Mouse (Mus musculus) liver, embryonic 13.5 days (tissue): ENCODE results near the gene Sept5. TPM values are rescaled to one million over a fixed set of nuclear protein-coding genes. Genes with fewer than 3 reads are reported as not detected.

Experiments used
- ATAC-seq: fragments of 200-750 bp; cut with Nextera tagmentation; 2 replicates; pipeline ENCODE4 v1.8.0; 2017; ENCODE audit warnings: low read depth, mild to moderate bottlenecking, moderate number of reproducible peaks, moderate library complexity
- DNase-seq: peaks from one replicate; pipeline ENCODE4 v3.0.0; 2022
- H3K27ac ChIP-seq: fragments of 300-500 bp; sonication (generic); 2 replicates; pipeline ENCODE4 v1.5.1; 2015; ENCODE audit warnings: moderate library complexity, mild to moderate bottlenecking, inconsistent platforms
- H3K27me3 ChIP-seq: fragments of 300-500 bp; sonication (generic); 2 replicates; pipeline ENCODE4 v1.6.1; 2015; ENCODE audit warnings: mild to moderate bottlenecking, inconsistent platforms
- H3K36me3 ChIP-seq: fragments of 300-500 bp; sonication (generic); 2 replicates; pipeline ENCODE4 v1.6.1; 2015; ENCODE audit warnings: mild to moderate bottlenecking, inconsistent platforms
- H3K4me1 ChIP-seq: fragments of 300-500 bp; sonication (generic); replicated peaks from 2 replicates; pipeline ENCODE4 v1.6.1; 2015; ENCODE audit warnings: inconsistent platforms
- H3K4me2 ChIP-seq: fragments of 300-500 bp; sonication (generic); 2 replicates; pipeline ENCODE4 v1.6.1; 2015; ENCODE audit warnings: inconsistent platforms, mild to moderate bottlenecking, moderate library complexity
- H3K4me3 ChIP-seq: fragments of 300-500 bp; sonication (generic); replicated peaks from 2 replicates; pipeline ENCODE4 v1.5.1; 2015; ENCODE audit warnings: mild to moderate bottlenecking, inconsistent platforms
- H3K9ac ChIP-seq: fragments of 300-500 bp; sonication (generic); 2 replicates; pipeline ENCODE4 v1.6.1; 2015; ENCODE audit warnings: mild to moderate bottlenecking, inconsistent platforms
- H3K9me3 ChIP-seq: fragments of 300-500 bp; sonication (generic); replicated peaks from 2 replicates; pipeline ENCODE4 v1.6.1; 2016; ENCODE audit warnings: inconsistent platforms
- WGBS: fragments of 180-500 bp; shearing (Covaris S2); methylation state at CpG from one replicate; pipeline ENCODE4 v1.1.7; 2015; ENCODE audit not compliant: insufficient replicate concordance; 5-methylcytosine and 5-hydroxymethylcytosine counted together
- polyA plus RNA-seq: library from polyadenylated mRNA; unstranded; fragments of >200 nt; fragmentation: Nextera tagmentation; extraction: Ambion mirVana; gene quantifications from 2 replicates; pipeline ENCODE4 v1.2.1, GENCODE M21; 2015

Gene Sept5
- polyA plus RNA-seq, 1 experiment from 2014 or later = 2.4 TPM

DNA sequence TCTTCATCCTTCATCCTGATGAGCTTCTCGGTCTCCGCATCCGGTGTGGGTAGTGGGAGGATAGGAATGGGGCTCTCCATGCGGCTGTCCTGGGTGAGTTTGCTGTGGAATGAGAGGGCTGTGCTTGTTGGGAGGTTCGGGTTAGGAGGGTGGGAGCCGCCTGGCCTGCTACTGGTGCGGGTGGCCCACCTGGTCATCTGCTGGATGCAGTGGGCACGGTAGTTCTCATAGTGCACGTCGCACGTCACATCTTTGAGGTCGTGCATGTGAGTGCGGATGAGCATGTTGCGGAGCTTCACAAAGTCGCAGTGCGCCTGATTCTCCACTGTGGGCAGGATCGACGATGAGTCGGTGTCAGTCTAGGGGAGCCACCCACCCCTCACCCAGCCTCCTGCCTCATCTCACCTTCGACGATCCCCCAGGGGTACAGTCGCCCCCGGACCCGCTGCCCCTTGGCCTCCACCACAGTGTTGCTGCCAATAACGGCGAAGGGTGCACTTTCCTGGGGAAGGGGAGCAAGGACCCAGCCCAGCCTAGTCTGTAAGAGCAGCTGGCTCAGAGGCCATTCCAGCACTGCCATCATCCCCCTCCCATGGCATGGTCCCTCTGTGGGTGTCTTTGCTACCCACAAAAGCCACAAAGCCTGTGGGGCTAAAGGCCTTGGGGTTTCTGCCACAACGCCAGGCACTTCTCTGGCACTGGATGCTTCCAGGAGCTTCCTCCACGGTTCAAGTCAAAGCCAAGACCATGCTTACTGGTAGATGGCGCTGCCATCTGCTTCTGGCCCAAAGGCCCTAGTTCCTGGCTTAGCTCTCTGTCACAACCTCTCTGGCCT, 6.6 kb downstream of the Sept5 start:
- no peak overlapping the region for H3K27ac ChIP-seq
- H3K4me2 ChIP-seq = no peak overlapping the region
- H3K9me3 ChIP-seq = no peaks in the 10 kb centered on the region
- peaks cover 100% of the 10 kb centered on the region for H3K27me3 ChIP-seq
- H3K4me1 ChIP-seq = peaks cover 34% of the 10 kb centered on the region
- H3K9ac ChIP-seq = no peak overlapping the region
- ATAC-seq = no peak
- WGBS = 15% methylated on average over 28 of the region's 29 CpGs
- H3K4me3 ChIP-seq = no peak overlapping the region
- H3K36me3 ChIP-seq = no peaks in the 10 kb centered on the region
- no peak for DNase-seq

GRCm38 (mm10) chr16:18622019-18622418, 7.7 kb downstream of the Sept5 start, which contains the start of gene Gp1bb:
Gp1bb (minus strand) TSS chr16:18622403.
- Histone ChIP-seq H3K9ac (no peak within 1 kb of the TSS; the same call in 1 of the 2 replicates), H3K4me2 (peak within 1 kb of the TSS; percentile 62), H3K36me3 (no peaks in the 10 kb centered on the region), H3K9me3 (no peaks in the 10 kb centered on the region), H3K4me1 (peaks cover 43% of the 10 kb centered on the region), H3K4me3 (peak within 1 kb of the TSS; percentile 48), H3K27me3 (peaks cover 93% of the 10 kb centered on the region), H3K27ac (no peak within 1 kb of the TSS)
- DNase-seq = no peak
- ATAC-seq = no peak
- WGBS = 3% methylated on average over 17 of the region's 17 CpGs

- Histone ChIP-seq H3K9ac (no peak overlapping the region; the same call in 1 of the 2 replicates), H3K4me3 (peak overlapping the region; percentile 48), H3K9me3 (no peaks in the 10 kb centered on the region), H3K4me2 (peak overlapping the region; percentile 62), H3K4me1 (peaks cover 43% of the 10 kb centered on the region), H3K36me3 (no peaks in the 10 kb centered on the region), H3K27me3 (peaks cover 93% of the 10 kb centered on the region), H3K27ac (no peak overlapping the region)
- DNase-seq (no peak), ATAC-seq (no peak)
- WGBS = under 1% methylated on average over 38 of the region's 38 CpGs
Observed at GRCm38 (mm10) chr16:18621362-18622001, 8.3 kb downstream of the Sept5 start.

DNA sequence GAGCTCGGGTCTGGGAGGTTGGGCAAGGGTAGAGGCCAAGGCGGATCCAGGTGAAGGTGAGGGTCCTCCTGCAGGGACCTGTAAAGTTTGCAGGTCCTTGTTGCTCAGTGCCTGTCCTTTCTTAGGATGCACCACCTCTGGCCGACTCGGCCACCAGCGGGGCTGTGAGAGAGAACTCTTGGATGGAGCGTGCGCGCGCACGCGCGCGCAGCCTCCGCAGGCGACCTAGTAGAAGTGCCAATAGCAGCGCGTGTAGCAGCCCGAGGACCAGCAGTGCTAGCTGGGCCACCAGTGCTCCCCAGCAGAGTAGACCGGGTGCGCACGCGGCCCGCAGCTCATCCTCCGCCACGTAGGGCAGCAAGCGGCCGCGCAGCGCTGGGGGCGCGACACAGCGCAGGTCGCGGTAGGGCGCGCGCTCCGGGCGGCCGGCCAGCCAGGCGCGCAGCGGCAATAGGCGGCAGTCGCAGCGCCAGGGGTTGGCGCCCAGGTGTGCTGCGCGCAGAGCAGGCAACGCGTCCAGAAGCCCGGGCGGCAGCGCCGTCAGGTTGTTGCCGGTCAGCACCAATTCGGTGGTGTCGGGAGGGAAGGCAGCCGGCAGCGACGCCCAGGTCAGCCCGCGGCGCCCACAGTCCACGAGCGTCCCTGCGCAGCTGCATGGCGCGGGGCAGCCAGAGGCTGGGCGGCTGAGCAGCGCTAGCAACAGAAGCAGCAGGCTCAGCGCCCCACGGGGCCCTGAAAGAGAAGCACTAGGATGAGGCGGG, 9.0 kb downstream of the Sept5 start:
- peaks cover 92% of the 10 kb centered on the region for H3K27me3 ChIP-seq
- H3K9ac ChIP-seq = peak overlapping the region; percentile 22
- H3K4me3 ChIP-seq = peak overlapping the region; percentile 48
- DNase-seq (no peak), ATAC-seq (no peak)
- no peaks in the 10 kb centered on the region for H3K36me3 ChIP-seq
- peak overlapping the region; percentile 62 for H3K4me2 ChIP-seq
- H3K9me3 ChIP-seq = no peaks in the 10 kb centered on the region
- H3K27ac ChIP-seq = no peak overlapping the region
- 2% methylated on average over 74 of the region's 74 CpGs for WGBS
- H3K4me1 ChIP-seq = peaks cover 36% of the 10 kb centered on the region

DNA sequence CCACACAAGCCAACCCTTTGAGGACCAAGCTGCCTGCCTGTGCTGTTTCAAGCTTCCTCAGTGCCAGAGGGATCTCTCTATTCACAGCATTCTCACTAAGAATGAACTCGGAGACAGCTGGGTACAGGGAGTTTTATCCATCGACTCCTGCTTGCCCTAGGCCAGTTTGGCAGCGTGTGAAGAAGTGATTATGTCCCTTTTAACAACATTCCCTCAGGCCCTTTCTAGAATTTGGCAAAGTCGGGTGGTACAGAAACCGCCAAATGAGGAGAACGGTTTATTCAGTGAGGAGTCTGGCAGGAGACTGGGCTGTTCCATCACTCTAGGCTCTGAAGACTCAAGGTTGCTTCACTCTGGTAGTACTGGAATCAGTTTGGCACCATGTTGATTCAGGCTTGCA, 9.6 kb downstream of the Sept5 start:
- no peak overlapping the region for H3K27ac ChIP-seq
- WGBS = 39% methylated on average over 6 of the region's 6 CpGs
- DNase-seq = no peak
- no peak overlapping the region for H3K9ac ChIP-seq
- peaks cover 91% of the 10 kb centered on the region for H3K27me3 ChIP-seq
- H3K9me3 ChIP-seq = no peaks in the 10 kb centered on the region
- H3K4me1 ChIP-seq = peaks cover 32% of the 10 kb centered on the region
- peak overlapping the region; percentile 48; the same call in 1 of the 2 replicates for H3K4me3 ChIP-seq
- no peaks in the 10 kb centered on the region for H3K36me3 ChIP-seq
- no peak for ATAC-seq
- peak overlapping the region; percentile 62 for H3K4me2 ChIP-seq

GRCm38 (mm10) chr16:18619110-18619509, 10.6 kb downstream of the Sept5 start:
- Histone ChIP-seq H3K27me3 (peaks cover 90% of the 10 kb centered on the region), H3K27ac (no peak overlapping the region), H3K4me1 (peaks cover 32% of the 10 kb centered on the region), H3K9me3 (no peaks in the 10 kb centered on the region), H3K36me3 (no peaks in the 10 kb centered on the region), H3K9ac (no peak overlapping the region), H3K4me3 (no peak overlapping the region), H3K4me2 (no peak overlapping the region)
- ATAC-seq = no peak
- 27% methylated on average over 4 of the region's 4 CpGs for WGBS
- no peak for DNase-seq

GRCm38 (mm10) chr16:18618297-18618696, 11.5 kb downstream of the Sept5 start:
- H3K27ac ChIP-seq = no peak overlapping the region
- no peak overlapping the region for H3K4me3 ChIP-seq
- H3K4me1 ChIP-seq = peaks cover 32% of the 10 kb centered on the region
- peaks cover 89% of the 10 kb centered on the region for H3K27me3 ChIP-seq
- H3K9me3 ChIP-seq = no peaks in the 10 kb centered on the region
- WGBS = 52% methylated on average over 2 of the region's 2 CpGs
- no peak overlapping the region for H3K9ac ChIP-seq
- no peaks in the 10 kb centered on the region for H3K36me3 ChIP-seq
- DNase-seq (no peak), ATAC-seq (no peak)
- H3K4me2 ChIP-seq = no peak overlapping the region

- DNase-seq (peak; percentile 64), ATAC-seq (peak; percentile 62)
- H3K4me1 ChIP-seq = peaks cover 32% of the 10 kb centered on the region
- peak overlapping the region; percentile 58 for H3K4me2 ChIP-seq
- no peaks in the 10 kb centered on the region for H3K9me3 ChIP-seq
- H3K36me3 ChIP-seq = no peaks in the 10 kb centered on the region
- peaks cover 81% of the 10 kb centered on the region for H3K27me3 ChIP-seq
- H3K27ac ChIP-seq = no peak overlapping the region
- peak overlapping the region; percentile 24 for H3K4me3 ChIP-seq
- WGBS = 2% methylated on average over 27 of the region's 27 CpGs
- H3K9ac ChIP-seq = no peak overlapping the region
Observed at GRCm38 (mm10) chr16:18617370-18618065, 12.2 kb downstream of the Sept5 start.

- Histone ChIP-seq H3K4me1 (peaks cover 15% of the 10 kb centered on the region), H3K4me2 (no peak overlapping the region), H3K27ac (no peak overlapping the region), H3K9ac (no peak overlapping the region), H3K36me3 (no peaks in the 10 kb centered on the region), H3K4me3 (no peak overlapping the region), H3K9me3 (no peaks in the 10 kb centered on the region), H3K27me3 (peaks cover 79% of the 10 kb centered on the region)
- ATAC-seq (no peak), DNase-seq (no peak)
- WGBS = 64% methylated on average over 3 of the region's 3 CpGs
Observed at GRCm38 (mm10) chr16:18613301-18613700, 16.5 kb downstream of the Sept5 start.

DNA sequence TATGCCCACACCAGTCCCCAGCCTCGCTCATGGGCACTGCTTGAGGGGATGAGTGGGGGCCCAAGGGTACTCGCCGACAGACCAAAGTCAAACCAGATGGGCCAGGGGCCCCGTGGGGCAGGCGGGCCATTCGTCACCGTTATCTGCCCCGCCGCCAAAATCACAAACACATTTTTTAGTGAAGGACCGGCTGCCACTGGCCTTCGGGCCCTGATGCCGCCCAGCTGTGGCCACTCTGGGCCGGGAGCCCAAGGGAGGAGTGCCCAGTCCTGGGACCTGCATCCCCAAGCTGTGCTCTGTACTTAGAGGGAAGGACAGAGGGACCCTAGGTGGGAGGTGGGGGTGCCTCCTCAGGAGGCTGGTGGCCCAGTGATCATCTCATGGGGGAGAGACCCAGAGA, 18.0 kb downstream of the Sept5 start:
- Histone ChIP-seq H3K4me2 (no peak overlapping the region), H3K36me3 (no peaks in the 10 kb centered on the region), H3K9ac (no peak overlapping the region), H3K9me3 (no peaks in the 10 kb centered on the region), H3K4me3 (no peak overlapping the region), H3K27me3 (peaks cover 81% of the 10 kb centered on the region), H3K27ac (no peak overlapping the region), H3K4me1 (peaks cover 1% of the 10 kb centered on the region; the same call in 1 of the 2 replicates)
- no peak for DNase-seq
- no peak for ATAC-seq
- WGBS = 57% methylated on average over 13 of the region's 13 CpGs
